ENCODE assay signal across 8 mouse cellular contexts in genomic region chr16:77536746-77537145, GRCm38 (mm10).
A peak's percentile ranks its signal among the peaks of the same experiment; 100 is the strongest.
DNase-seq lines count a peak whose midpoint lies in the region; ATAC-seq lines count a peak whose summit lies in the region.

No protein-coding gene starts in this region.

- no peak overlapping the region for H3K27ac ChIP-seq in embryonic facial prominence, embryonic 11.5 days (replicated peaks; ENCODE audit: low read depth, low read length)
- H3K27ac ChIP-seq in embryonic facial prominence, embryonic 10.5 days (replicated peaks), result no peak overlapping the region
- H3K27ac ChIP-seq in forebrain, embryonic 10.5 days, result peak overlapping the region; percentile 46; the same call in 1 of the 2 replicates
- peak overlapping the region; percentile 95 for H3K27ac ChIP-seq in neural tube, embryonic 14.5 days (ENCODE audit: low read depth, low read length)

- no peaks in the 10 kb centered on the region for H3K27me3 ChIP-seq in embryonic facial prominence, embryonic 11.5 days (ENCODE audit: control insufficient read depth, insufficient read depth, low read length)
- H3K27me3 ChIP-seq in embryonic facial prominence, embryonic 10.5 days (replicated peaks; ENCODE audit: low read depth, poor library complexity, severe bottlenecking), result no peaks in the 10 kb centered on the region
- no peaks in the 10 kb centered on the region for H3K27me3 ChIP-seq in forebrain, embryonic 10.5 days (ENCODE audit: poor library complexity, severe bottlenecking)
- H3K27me3 ChIP-seq in neural tube, embryonic 14.5 days (ENCODE audit: control insufficient read depth, insufficient read depth, low read length), result no peaks in the 10 kb centered on the region

- no peak overlapping the region for H3K4me2 ChIP-seq in embryonic facial prominence, embryonic 11.5 days (ENCODE audit: low read depth, low read length)
- H3K4me2 ChIP-seq in neural tube, embryonic 14.5 days (ENCODE audit: low read depth, low read length), result peak overlapping the region; percentile 49

- DNase-seq in embryonic facial prominence, embryonic 11.5 days (ENCODE audit: low spot score), result no peak
- no peak for DNase-seq in embryonic facial prominence, embryonic 10.5 days (ENCODE audit: low spot score)
- DNase-seq in forebrain, embryonic 10.5 days (ENCODE audit: extremely low spot score, low spot score), result no peak
- DNase-seq in layer of hippocampus, postnatal 14 days (ENCODE audit: low spot score in 2 of 2), result peak; percentile 65 to 77
- DNase-seq in ovary, postnatal 36 days (ENCODE audit: low spot score), result no peak
- DNase-seq in gastrocnemius, postnatal 10 days, result no peak
- DNase-seq in MN1 (ENCODE audit: low spot score), result no peak

- 76% methylated on average over 10 of the region's 10 CpGs for WGBS in embryonic facial prominence, embryonic 11.5 days
- WGBS in embryonic facial prominence, embryonic 10.5 days, result 80% methylated on average over 10 of the region's 10 CpGs
- 86% methylated on average over 10 of the region's 10 CpGs for WGBS in forebrain, embryonic 10.5 days
- 20% methylated on average over 10 of the region's 10 CpGs for WGBS in neural tube, embryonic 14.5 days

- no peaks in the 10 kb centered on the region for H3K36me3 ChIP-seq in embryonic facial prominence, embryonic 11.5 days (replicated peaks; ENCODE audit: control insufficient read depth, insufficient read depth, low read depth, low read length)
- H3K36me3 ChIP-seq in embryonic facial prominence, embryonic 10.5 days (replicated peaks), result no peaks in the 10 kb centered on the region
- no peaks in the 10 kb centered on the region for H3K36me3 ChIP-seq in forebrain, embryonic 10.5 days (replicated peaks)
- no peaks in the 10 kb centered on the region for H3K36me3 ChIP-seq in neural tube, embryonic 14.5 days (ENCODE audit: control insufficient read depth, insufficient read depth, low read length)

- H3K4me3 ChIP-seq in embryonic facial prominence, embryonic 11.5 days (ENCODE audit: low read depth, low read length), result no peak overlapping the region
- no peak overlapping the region for H3K4me3 ChIP-seq in embryonic facial prominence, embryonic 10.5 days
- H3K4me3 ChIP-seq in forebrain, embryonic 10.5 days, result no peak overlapping the region
- peak overlapping the region; percentile 24 for H3K4me3 ChIP-seq in neural tube, embryonic 14.5 days (ENCODE audit: low read depth, low read length)

- no peaks in the 10 kb centered on the region for H3K4me1 ChIP-seq in embryonic facial prominence, embryonic 11.5 days (ENCODE audit: control insufficient read depth, insufficient read depth, low read length)
- peaks cover 4% of the 10 kb centered on the region; the same call in 1 of the 2 replicates for H3K4me1 ChIP-seq in embryonic facial prominence, embryonic 10.5 days
- peaks cover 10% of the 10 kb centered on the region; the same call in 1 of the 2 replicates for H3K4me1 ChIP-seq in forebrain, embryonic 10.5 days
- H3K4me1 ChIP-seq in neural tube, embryonic 14.5 days (ENCODE audit: control insufficient read depth, insufficient read depth, low read length), result peaks cover 7% of the 10 kb centered on the region; the same call in 1 of the 2 replicates

- peak; percentile 79 for ATAC-seq in embryonic facial prominence, embryonic 11.5 days (replicated peaks; ENCODE audit: insufficient number of reproducible peaks, low FRiP score, low TSS enrichment, low read depth)
- peak; percentile 90 for ATAC-seq in neural tube, embryonic 14.5 days (ENCODE audit: low read depth)

- no peak overlapping the region for H3K9ac ChIP-seq in embryonic facial prominence, embryonic 11.5 days (replicated peaks; ENCODE audit: low read length)
- H3K9ac ChIP-seq in neural tube, embryonic 14.5 days (replicated peaks; ENCODE audit: low read depth, low read length), result peak overlapping the region; percentile 59

- H3K9me3 ChIP-seq in embryonic facial prominence, embryonic 11.5 days (replicated peaks; ENCODE audit: control insufficient read depth, low read length), result no peaks in the 10 kb centered on the region
- no peaks in the 10 kb centered on the region for H3K9me3 ChIP-seq in embryonic facial prominence, embryonic 10.5 days
- H3K9me3 ChIP-seq in forebrain, embryonic 10.5 days, result no peaks in the 10 kb centered on the region
- no peaks in the 10 kb centered on the region for H3K9me3 ChIP-seq in neural tube, embryonic 14.5 days (ENCODE audit: control insufficient read depth, low read length)

Comparison
In these comparisons a context has a peak if more than half of its experiments do, and no peak if none do; other contexts are left out.
1. DNase-seq: peak in layer of hippocampus, postnatal 14 days (2 of 2); none in embryonic facial prominence, embryonic 11.5 days (single experiment), embryonic facial prominence, embryonic 10.5 days (single experiment), forebrain, embryonic 10.5 days (single experiment), ovary, postnatal 36 days (single experiment), gastrocnemius, postnatal 10 days (single experiment) and MN1 (single experiment).
2. H3K27ac ChIP-seq: peak in forebrain, embryonic 10.5 days (single experiment) and neural tube, embryonic 14.5 days (single experiment); none in embryonic facial prominence, embryonic 11.5 days (single experiment) and embryonic facial prominence, embryonic 10.5 days (single experiment).